In genomic region chr10:91376683-91377082, GRCm38 (mm10) we compare ENCODE assay signal across 16 mouse cellular contexts.
"Had no signal": no experiment of that assay in that cellular context is flagged by ENCODE, and none has a peak within 500 bp of the region (broad histone marks: within the 10 kb centered on the region; RNA-seq: fewer than 3 reads in every experiment).

No protein-coding gene starts in this region.

- DNase-seq: retina, postnatal 1 day; right cerebral cortex, adult 18-20 months; right cerebral cortex, postnatal 14 days; right cerebral cortex, postnatal 25 days; right cerebral cortex, postnatal 4 days; spleen, adult 18-20 months; thymus, adult 18-20 months; thymus, adult 2 months; thymus, postnatal 14 days; thymus, postnatal 25 days; thymus, postnatal 36 days; thymus, postnatal 4 days had no signal

- H3K4me2 ChIP-seq: neural tube, embryonic 13.5 days; neural tube, embryonic 15.5 days; stomach, embryonic 15.5 days had no signal

- H3K4me3 ChIP-seq: neural tube, embryonic 13.5 days; neural tube, embryonic 15.5 days; stomach, embryonic 15.5 days had no signal

- H3K9me3 ChIP-seq: neural tube, embryonic 13.5 days; neural tube, embryonic 15.5 days; stomach, embryonic 15.5 days had no signal

- H3K27me3 ChIP-seq: neural tube, embryonic 13.5 days; neural tube, embryonic 15.5 days; stomach, embryonic 15.5 days had no signal

- H3K9ac ChIP-seq: neural tube, embryonic 13.5 days; neural tube, embryonic 15.5 days; stomach, embryonic 15.5 days had no signal

- H3K36me3 ChIP-seq: neural tube, embryonic 13.5 days; neural tube, embryonic 15.5 days; stomach, embryonic 15.5 days had no signal

- H3K27ac ChIP-seq: neural tube, embryonic 13.5 days; neural tube, embryonic 15.5 days; stomach, embryonic 15.5 days; stomach, postnatal 0 days had no signal

- H3K4me1 ChIP-seq: neural tube, embryonic 13.5 days; neural tube, embryonic 15.5 days; stomach, embryonic 15.5 days had no signal
